Mouse (Mus musculus) hindbrain, embryonic 12.5 days (tissue): ENCODE results near the gene Nme7. TPM values are rescaled to one million over a fixed set of nuclear protein-coding genes. Genes with fewer than 3 reads are reported as not detected.
A peak's percentile ranks its signal among the peaks of the same experiment; 100 is the strongest.

Experiments
- ATAC-seq: fragments of 200-750 bp; cut with Nextera tagmentation; 2 replicates; pipeline ENCODE4 v1.8.0; 2017; ENCODE audit warnings: moderate TSS enrichment; ENCODE audit not compliant: low FRiP score
- H3K27ac ChIP-seq: fragments of 300-500 bp; sonication (generic); 2 replicates; pipeline ENCODE4 v1.5.1; 2016; ENCODE audit warnings: mild to moderate bottlenecking
- H3K27me3 ChIP-seq: fragments of 300-500 bp; sonication (generic); 2 replicates; pipeline ENCODE4 v1.6.1; 2016; ENCODE audit warnings: mild to moderate bottlenecking
- H3K36me3 ChIP-seq: fragments of 300-500 bp; sonication (generic); 2 replicates; pipeline ENCODE4 v1.6.1; 2016; ENCODE audit warnings: mild to moderate bottlenecking
- H3K4me1 ChIP-seq: fragments of 300-500 bp; sonication (generic); 2 replicates; pipeline ENCODE4 v1.6.1; 2016
- H3K4me2 ChIP-seq: fragments of 300-500 bp; sonication (generic); replicated peaks from 2 replicates; pipeline ENCODE4 v1.6.1; 2016; ENCODE audit warnings: mild to moderate bottlenecking
- H3K4me3 ChIP-seq: fragments of 300-500 bp; sonication (generic); 2 replicates; pipeline ENCODE4 v1.5.1; 2016; ENCODE audit warnings: mild to moderate bottlenecking
- H3K9ac ChIP-seq: fragments of 300-500 bp; sonication (generic); 2 replicates; pipeline ENCODE4 v1.6.1; 2016; ENCODE audit warnings: mild to moderate bottlenecking, moderate library complexity
- H3K9me3 ChIP-seq: fragments of 300-500 bp; sonication (generic); replicated peaks from 2 replicates; pipeline ENCODE4 v1.6.1; 2016; ENCODE audit warnings: mild to moderate bottlenecking
- WGBS: fragments of 180-500 bp; shearing (Covaris S2); methylation state at CpG from one replicate; pipeline ENCODE4 v1.1.7; 2016; 5-methylcytosine and 5-hydroxymethylcytosine counted together
- polyA plus RNA-seq: library from polyadenylated mRNA; unstranded; fragments of >200 nt; fragmentation: Nextera tagmentation; extraction: Ambion mirVana; gene quantifications from 2 replicates; pipeline ENCODE4 v1.2.1, GENCODE M21; 2016

Gene Nme7
- polyA plus RNA-seq, 1 experiment from 2014 or later = 29.8 TPM

GRCm38 (mm10) chr1:164395131-164395780 is 91.3 kb downstream of the Nme7 start:
- Histone ChIP-seq H3K27ac (peak overlapping the region; percentile 77), H3K9ac (no peak overlapping the region)
- 46% methylated on average over 6 of the region's 6 CpGs for WGBS

GRCm38 (mm10) chr1:164397672-164398071 is 93.8 kb downstream of the Nme7 start:
- whole genome bisulfite sequencing = 52% methylated on average over 4 of the region's 4 CpGs
- no peak overlapping the region for H3K4me2 ChIP-seq
- H3K4me3 ChIP-seq = no peak overlapping the region
- no peak overlapping the region for H3K9ac ChIP-seq
- H3K27ac ChIP-seq = no peak overlapping the region
- H3K27me3 ChIP-seq = no peaks in the 10 kb centered on the region
- peaks cover 7% of the 10 kb centered on the region for H3K36me3 ChIP-seq
- no peak for ATAC-seq
- H3K9me3 ChIP-seq = peaks cover 8% of the 10 kb centered on the region; the same call in 1 of the 2 replicates
- peaks cover 18% of the 10 kb centered on the region; the same call in 1 of the 2 replicates for H3K4me1 ChIP-seq

More at GRCm38 (mm10) chr1:164395131-164395780, 91.3 kb downstream of the Nme7 start:
- peak; percentile 83 for ATAC-seq
- Histone ChIP-seq H3K4me2 (no peak overlapping the region), H3K9me3 (no peaks in the 10 kb centered on the region), H3K4me1 (peaks cover 25% of the 10 kb centered on the region), H3K4me3 (no peak overlapping the region), H3K36me3 (no peaks in the 10 kb centered on the region), H3K27me3 (no peaks in the 10 kb centered on the region)

GRCm38 (mm10) chr1:164399578-164399977 is 95.7 kb downstream of the Nme7 start:
- ATAC-seq = no peak
- WGBS = 94% methylated on average over 3 of the region's 3 CpGs
- H3K4me3 ChIP-seq = no peak overlapping the region
- H3K27me3 ChIP-seq = no peaks in the 10 kb centered on the region
- peaks cover 19% of the 10 kb centered on the region for H3K36me3 ChIP-seq
- no peak overlapping the region for H3K27ac ChIP-seq
- H3K9ac ChIP-seq = no peak overlapping the region
- H3K9me3 ChIP-seq = peaks cover 8% of the 10 kb centered on the region; the same call in 1 of the 2 replicates
- no peak overlapping the region for H3K4me2 ChIP-seq
- H3K4me1 ChIP-seq = peaks cover 18% of the 10 kb centered on the region; the same call in 1 of the 2 replicates

GRCm38 (mm10) chr1:164405385-164405802 is 101.5 kb downstream of the Nme7 start:
- H3K36me3 ChIP-seq = peaks cover 22% of the 10 kb centered on the region
- 0 out of 2 replicates have a peak, but pooled peaks cover 2% of the 10 kb centered on the region for H3K4me1 ChIP-seq
- H3K9me3 ChIP-seq = peaks cover 8% of the 10 kb centered on the region; the same call in 1 of the 2 replicates
- H3K4me2 ChIP-seq = no peak overlapping the region
- H3K9ac ChIP-seq = no peak overlapping the region
- no peak overlapping the region for H3K4me3 ChIP-seq
- no peak overlapping the region for H3K27ac ChIP-seq
- H3K27me3 ChIP-seq = no peaks in the 10 kb centered on the region
- WGBS = 78% methylated on average over 5 of the region's 5 CpGs
- no peak for ATAC-seq

GRCm38 (mm10) chr1:164406506-164406905 is 102.6 kb downstream of the Nme7 start:
- H3K4me3 ChIP-seq = no peak overlapping the region
- 46% methylated on average over 5 of the region's 5 CpGs for WGBS
- 0 out of 2 replicates have a peak, but pooled peaks have one; percentile 19 for ATAC-seq
- peaks cover 8% of the 10 kb centered on the region; the same call in 1 of the 2 replicates for H3K9me3 ChIP-seq
- H3K27me3 ChIP-seq = no peaks in the 10 kb centered on the region
- no peak overlapping the region for H3K4me2 ChIP-seq
- H3K9ac ChIP-seq = no peak overlapping the region
- H3K4me1 ChIP-seq = 0 out of 2 replicates have a peak, but pooled peaks cover 2% of the 10 kb centered on the region
- no peak overlapping the region for H3K27ac ChIP-seq
- H3K36me3 ChIP-seq = peaks cover 22% of the 10 kb centered on the region

GRCm38 (mm10) chr1:164408655-164409054 is 104.7 kb downstream of the Nme7 start:
- WGBS = 30% methylated on average over 2 of the region's 2 CpGs
- H3K9me3 ChIP-seq = no peaks in the 10 kb centered on the region
- H3K4me2 ChIP-seq = no peak overlapping the region
- ATAC-seq = no peak
- no peaks in the 10 kb centered on the region for H3K27me3 ChIP-seq
- no peak overlapping the region for H3K9ac ChIP-seq
- H3K4me1 ChIP-seq = 0 out of 2 replicates have a peak, but pooled peaks cover 2% of the 10 kb centered on the region
- H3K36me3 ChIP-seq = peaks cover 8% of the 10 kb centered on the region
- no peak overlapping the region for H3K27ac ChIP-seq
- H3K4me3 ChIP-seq = no peak overlapping the region

GRCm38 (mm10) chr1:164411306-164411705 is 107.4 kb downstream of the Nme7 start:
- WGBS = 82% methylated on average over 7 of the region's 7 CpGs

GRCm38 (mm10) chr1:164412906-164413305 is 109.0 kb downstream of the Nme7 start:
- H3K4me2 ChIP-seq = no peak overlapping the region
- no peaks in the 10 kb centered on the region for H3K9me3 ChIP-seq
- H3K4me1 ChIP-seq = no peaks in the 10 kb centered on the region
- no peak overlapping the region for H3K4me3 ChIP-seq
- no peak for ATAC-seq
- no peaks in the 10 kb centered on the region for H3K27me3 ChIP-seq
- WGBS = 94% methylated on average over 9 of the region's 9 CpGs
- no peak overlapping the region for H3K27ac ChIP-seq
- H3K9ac ChIP-seq = no peak overlapping the region
- no peaks in the 10 kb centered on the region for H3K36me3 ChIP-seq

More at GRCm38 (mm10) chr1:164411306-164411705, 107.4 kb downstream of the Nme7 start:
- Histone ChIP-seq H3K27me3 (no peaks in the 10 kb centered on the region), H3K36me3 (no peaks in the 10 kb centered on the region), H3K9me3 (no peaks in the 10 kb centered on the region), H3K27ac (no peak overlapping the region), H3K4me2 (no peak overlapping the region), H3K4me3 (no peak overlapping the region), H3K9ac (no peak overlapping the region), H3K4me1 (0 out of 2 replicates have a peak, but pooled peaks cover 2% of the 10 kb centered on the region)
- no peak for ATAC-seq

GRCm38 (mm10) chr1:164413608-164414007 is 109.7 kb downstream of the Nme7 start:
- Histone ChIP-seq H3K4me1 (no peaks in the 10 kb centered on the region), H3K27me3 (no peaks in the 10 kb centered on the region), H3K9me3 (no peaks in the 10 kb centered on the region), H3K36me3 (no peaks in the 10 kb centered on the region), H3K4me3 (no peak overlapping the region), H3K27ac (no peak overlapping the region), H3K9ac (no peak overlapping the region), H3K4me2 (no peak overlapping the region)
- no peak for ATAC-seq
- WGBS = 93% methylated on average over 11 of the region's 11 CpGs

- H3K27me3 ChIP-seq = no peaks in the 10 kb centered on the region
- no peak overlapping the region for H3K4me3 ChIP-seq
- WGBS = 72% methylated on average over 2 of the region's 2 CpGs
- no peak overlapping the region for H3K27ac ChIP-seq
- ATAC-seq = no peak
- H3K9ac ChIP-seq = no peak overlapping the region
- H3K4me1 ChIP-seq = no peaks in the 10 kb centered on the region
- H3K9me3 ChIP-seq = no peaks in the 10 kb centered on the region
- H3K4me2 ChIP-seq = no peak overlapping the region
- H3K36me3 ChIP-seq = no peaks in the 10 kb centered on the region
Observed at GRCm38 (mm10) chr1:164415347-164415751, 111.4 kb downstream of the Nme7 start.

GRCm38 (mm10) chr1:164416692-164417394 is 112.9 kb downstream of the Nme7 start:
- Histone ChIP-seq H3K27ac (no peak overlapping the region), H3K9ac (no peak overlapping the region), H3K4me3 (no peak overlapping the region), H3K27me3 (no peaks in the 10 kb centered on the region), H3K9me3 (no peaks in the 10 kb centered on the region), H3K36me3 (no peaks in the 10 kb centered on the region), H3K4me1 (no peaks in the 10 kb centered on the region), H3K4me2 (no peak overlapping the region)
- 86% methylated on average over 12 of the region's 12 CpGs for WGBS
- ATAC-seq = no peak

GRCm38 (mm10) chr1:164417604-164418003 is 113.7 kb downstream of the Nme7 start:
- H3K9me3 ChIP-seq = no peaks in the 10 kb centered on the region
- H3K4me2 ChIP-seq = no peak overlapping the region
- ATAC-seq = no peak
- no peak overlapping the region for H3K4me3 ChIP-seq
- H3K27me3 ChIP-seq = no peaks in the 10 kb centered on the region
- H3K36me3 ChIP-seq = no peaks in the 10 kb centered on the region
- no peak overlapping the region for H3K27ac ChIP-seq
- no peak overlapping the region for H3K9ac ChIP-seq
- WGBS = 80% methylated on average over 3 of the region's 3 CpGs
- H3K4me1 ChIP-seq = no peaks in the 10 kb centered on the region
